Mouse (Mus musculus) intestine, embryonic 16.5 days (tissue): ENCODE measurements around the gene Ikzf4. TPM values are rescaled to one million over a fixed set of nuclear protein-coding genes. Genes with fewer than 3 reads are reported as not detected.
"Not testable (repeated sequence)": the region's sequence is repeated elsewhere in the genome, so short reads cannot be mapped to it uniquely, and the experiment has no call there.

Source experiments
- ATAC-seq: fragments of 200-750 bp; cut with Nextera tagmentation; 2 replicates; pipeline ENCODE4 v1.8.0; 2017; ENCODE audit warnings: moderate TSS enrichment, moderate library complexity
- H3K27ac ChIP-seq: fragments of 300-500 bp; sonication (generic); 2 replicates; pipeline ENCODE4 v1.5.1; 2014; ENCODE audit warnings: mild to moderate bottlenecking, low read length
- H3K27me3 ChIP-seq: fragments of 300-500 bp; sonication (generic); replicated peaks from 2 replicates; pipeline ENCODE4 v1.6.1; 2014; ENCODE audit warnings: low read length, control low read depth, mixed read lengths; ENCODE audit not compliant: control insufficient read depth, insufficient read depth
- H3K36me3 ChIP-seq: fragments of 300-500 bp; sonication (generic); 2 replicates; pipeline ENCODE4 v1.6.1; 2014; ENCODE audit warnings: low read length, control low read depth; ENCODE audit not compliant: control insufficient read depth, insufficient read depth
- H3K4me1 ChIP-seq: fragments of 300-500 bp; sonication (generic); 2 replicates; pipeline ENCODE4 v1.6.1; 2014; ENCODE audit warnings: low read length, control low read depth, mixed read lengths; ENCODE audit not compliant: control insufficient read depth, insufficient read depth
- H3K4me2 ChIP-seq: fragments of 300-500 bp; sonication (generic); 2 replicates; pipeline ENCODE4 v1.6.1; 2014; ENCODE audit warnings: low read depth, low read length, control low read depth
- H3K4me3 ChIP-seq: fragments of 300-500 bp; sonication (generic); 2 replicates; pipeline ENCODE4 v1.5.1; 2014; ENCODE audit warnings: mild to moderate bottlenecking, low read length
- H3K9ac ChIP-seq: fragments of 300-500 bp; sonication (generic); 2 replicates; pipeline ENCODE4 v1.6.1; 2014; ENCODE audit warnings: low read depth, low read length
- H3K9me3 ChIP-seq: fragments of 300-500 bp; sonication (generic); 2 replicates; pipeline ENCODE4 v1.6.1; 2016; ENCODE audit warnings: low read length, control low read depth; ENCODE audit not compliant: control insufficient read depth
- WGBS: fragments of 180-500 bp; shearing (Covaris S2); extraction: QIAGEN DNeasy Blood & Tissue Kit; methylation state at CpG from one replicate; pipeline ENCODE4 v1.1.7; 2014; 5-methylcytosine and 5-hydroxymethylcytosine counted together
- polyA plus RNA-seq: library from polyadenylated mRNA; unstranded; fragments of >200 nt; fragmentation: Nextera tagmentation; extraction: Ambion mirVana; gene quantifications from 2 replicates; pipeline ENCODE4 v1.2.1, GENCODE M21; 2015

Gene Ikzf4
- polyA plus RNA-seq, 1 experiment from 2014 or later, result 1.6 TPM

DNA sequence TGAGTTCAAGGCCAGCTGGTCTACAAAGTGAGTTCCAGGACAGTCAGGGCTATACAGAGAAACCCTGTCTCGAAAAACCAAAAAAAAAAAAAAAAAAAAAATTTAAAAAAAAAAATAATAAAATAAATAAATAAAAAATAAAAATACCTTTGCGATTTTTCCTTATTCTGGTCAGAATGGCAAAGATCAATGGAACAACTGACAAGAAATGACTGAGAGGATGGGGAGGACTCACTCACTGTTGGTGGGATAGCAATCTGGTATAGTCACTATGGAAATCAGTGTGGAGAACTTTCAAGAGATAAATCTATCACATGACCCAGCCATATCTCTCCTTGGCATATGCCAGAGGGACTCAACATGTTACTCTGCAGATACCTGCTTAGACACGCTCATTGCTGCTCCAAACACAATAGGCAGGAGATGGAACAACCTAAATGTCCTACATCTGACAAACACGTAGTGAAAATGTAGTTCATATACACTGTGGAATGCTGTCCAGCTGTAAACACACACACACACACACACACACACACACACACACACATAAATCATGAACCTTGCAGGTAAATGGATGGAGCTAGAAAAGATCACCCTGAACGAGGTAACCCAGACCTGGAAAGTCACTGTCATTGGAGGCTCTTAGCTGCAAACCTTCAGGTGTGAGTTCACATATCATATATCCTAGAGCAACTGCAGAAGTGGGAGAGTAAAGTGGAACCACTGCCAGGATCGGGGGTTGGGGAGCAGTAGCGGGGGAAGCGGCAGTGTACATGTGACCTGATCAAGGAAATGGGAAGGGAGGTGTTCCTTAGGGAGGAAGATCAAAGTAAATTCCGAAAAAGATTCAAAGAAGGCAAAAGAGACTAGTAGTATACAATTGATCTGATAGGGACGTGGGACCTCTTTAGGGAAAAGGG, 18.1 kb downstream of the Ikzf4 start:
- H3K4me2 ChIP-seq, result no peak overlapping the region
- no peaks in the 10 kb centered on the region for H3K27me3 ChIP-seq
- WGBS, result 83% methylated on average over 10 of the region's 10 CpGs
- H3K4me1 ChIP-seq, result peaks cover 14% of the 10 kb centered on the region
- no peak overlapping the region for H3K4me3 ChIP-seq
- H3K27ac ChIP-seq, result no peak overlapping the region
- no peak for ATAC-seq
- no peak overlapping the region for H3K9ac ChIP-seq
- no peaks in the 10 kb centered on the region for H3K9me3 ChIP-seq
- H3K36me3 ChIP-seq, result peaks cover 8% of the 10 kb centered on the region

DNA sequence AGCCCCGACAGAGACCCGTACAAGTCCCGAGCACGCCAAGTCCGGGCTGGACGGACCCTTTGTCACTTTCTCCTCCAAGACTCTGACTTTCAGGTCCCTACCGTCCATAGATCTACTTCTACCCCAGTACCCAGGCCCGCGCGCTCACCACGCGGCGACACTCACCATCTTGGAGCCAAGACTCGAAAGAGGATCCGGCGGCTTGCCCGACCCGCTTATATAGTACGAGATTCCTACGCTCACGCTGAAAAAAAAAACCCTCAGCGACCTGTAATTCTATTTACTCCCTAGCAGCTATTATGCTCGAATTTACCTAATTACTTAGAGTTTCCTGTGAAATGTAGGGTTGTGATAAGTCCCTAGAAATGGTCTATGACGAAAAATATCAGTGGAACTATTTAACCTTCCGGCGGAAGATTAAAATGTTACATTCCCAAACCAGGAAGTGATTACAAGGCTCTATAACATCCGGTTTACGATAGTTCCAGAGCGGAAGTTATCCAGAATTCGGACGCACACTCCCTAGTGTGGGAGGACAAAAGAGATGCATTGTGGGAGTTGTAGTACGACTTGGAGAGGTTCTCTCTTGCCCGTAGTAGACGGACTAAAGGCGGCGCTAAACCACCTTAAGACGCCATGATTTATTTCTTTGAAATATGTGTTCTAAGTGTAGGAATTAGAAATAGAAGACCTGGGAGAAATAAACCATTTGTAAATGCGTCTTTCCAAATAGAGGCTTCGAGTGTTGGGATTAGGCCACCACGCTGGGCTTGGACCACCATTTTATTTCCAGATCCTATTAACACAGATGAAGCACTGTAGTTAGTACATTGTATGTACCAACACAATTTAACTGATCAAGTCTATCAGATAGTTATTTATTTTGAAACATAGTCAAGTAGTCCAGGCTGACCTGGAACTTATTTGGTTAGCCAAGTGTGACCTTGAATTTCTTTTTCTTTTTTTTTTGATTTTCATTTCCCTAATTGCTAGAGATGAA, 19.2 kb downstream of the Ikzf4 start, which contains the start of gene Rps26:
Gene Rps26 (minus strand): TSS at position 437 of the 1,000 bp plus-strand sequence.
- H3K27ac ChIP-seq, result peak within 1 kb of the TSS; percentile 33
- H3K36me3 ChIP-seq, result peaks cover 8% of the 10 kb centered on the region
- peak; percentile 97 for ATAC-seq
- H3K9ac ChIP-seq, result peak within 1 kb of the TSS; percentile 75
- H3K4me2 ChIP-seq, result peak within 1 kb of the TSS; percentile 91
- H3K27me3 ChIP-seq, result no peaks in the 10 kb centered on the region
- peaks cover 11% of the 10 kb centered on the region for H3K4me1 ChIP-seq
- H3K9me3 ChIP-seq, result no peaks in the 10 kb centered on the region
- peak within 1 kb of the TSS; percentile 62 for H3K4me3 ChIP-seq
- under 1% methylated on average over 40 of the region's 40 CpGs for WGBS

DNA sequence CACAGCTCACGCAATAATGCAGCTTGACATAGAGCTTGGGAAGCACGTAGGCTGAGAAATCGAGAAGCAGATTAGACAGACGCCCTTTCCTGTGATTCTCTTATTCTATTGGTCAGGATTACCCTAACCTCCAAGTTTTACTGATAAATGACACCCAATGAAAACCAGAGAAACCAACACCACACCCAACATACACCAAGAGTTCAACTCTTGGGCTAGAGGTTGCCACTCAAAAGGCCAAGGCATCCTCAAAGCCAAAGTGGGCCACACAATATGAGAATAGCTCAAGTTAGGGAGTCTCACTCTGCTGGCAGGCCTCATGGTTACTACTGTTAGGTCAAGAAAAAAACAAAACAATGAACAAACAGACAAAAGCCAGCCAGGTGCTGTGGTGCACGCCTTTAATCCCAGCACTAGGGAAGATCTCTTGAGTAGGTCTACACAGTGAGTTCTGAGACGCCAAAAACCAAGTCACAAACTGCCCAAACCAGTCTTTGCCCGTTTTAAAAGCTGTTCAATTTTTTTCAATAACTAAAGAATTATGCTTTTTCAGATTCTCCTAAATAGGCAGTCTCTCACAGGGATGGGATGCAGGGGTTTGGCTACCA, 20.4 kb downstream of the Ikzf4 start:
- H3K27ac ChIP-seq, result peak overlapping the region; percentile 33
- 38% methylated on average over 7 of the region's 7 CpGs for WGBS
- H3K4me1 ChIP-seq, result peaks cover 9% of the 10 kb centered on the region
- peak overlapping the region; percentile 75 for H3K9ac ChIP-seq
- H3K4me2 ChIP-seq, result peak overlapping the region; percentile 91
- H3K9me3 ChIP-seq, result no peaks in the 10 kb centered on the region
- peaks cover 8% of the 10 kb centered on the region for H3K36me3 ChIP-seq
- H3K27me3 ChIP-seq, result no peaks in the 10 kb centered on the region
- H3K4me3 ChIP-seq, result peak overlapping the region; percentile 62
- ATAC-seq, result no peak

DNA sequence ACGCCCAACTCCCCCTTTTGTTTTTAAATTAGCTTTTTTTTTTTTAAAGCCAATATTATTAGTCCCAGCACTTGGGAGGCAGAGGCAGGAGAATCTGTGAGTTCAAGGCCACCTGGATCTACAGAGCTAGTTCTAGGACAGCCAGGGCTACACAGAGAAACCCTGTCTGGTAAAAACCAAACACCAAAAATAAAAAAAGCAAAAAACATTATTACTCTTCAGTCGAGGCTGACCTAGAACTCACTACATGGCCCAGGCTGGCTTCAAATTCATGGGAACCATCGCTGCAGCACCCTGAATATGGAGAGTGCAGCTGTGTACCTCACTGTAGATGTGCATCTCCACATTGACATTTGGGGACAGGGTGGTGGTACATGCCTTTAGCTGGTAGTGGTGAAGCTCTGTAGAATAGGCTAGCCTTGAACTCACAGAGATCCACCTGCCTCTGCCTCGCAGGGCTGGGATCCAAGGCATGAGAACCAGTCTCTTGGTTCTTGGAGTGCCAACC, 22.6 kb downstream of the Ikzf4 start:
- not testable (repeated sequence) for H3K9ac ChIP-seq, H3K4me3 ChIP-seq, H3K27me3 ChIP-seq, ATAC-seq, H3K4me1 ChIP-seq, H3K36me3 ChIP-seq, H3K4me2 ChIP-seq, H3K27ac ChIP-seq, H3K9me3 ChIP-seq
- WGBS, result 88% methylated on average over 3 of the region's 4 CpGs

DNA sequence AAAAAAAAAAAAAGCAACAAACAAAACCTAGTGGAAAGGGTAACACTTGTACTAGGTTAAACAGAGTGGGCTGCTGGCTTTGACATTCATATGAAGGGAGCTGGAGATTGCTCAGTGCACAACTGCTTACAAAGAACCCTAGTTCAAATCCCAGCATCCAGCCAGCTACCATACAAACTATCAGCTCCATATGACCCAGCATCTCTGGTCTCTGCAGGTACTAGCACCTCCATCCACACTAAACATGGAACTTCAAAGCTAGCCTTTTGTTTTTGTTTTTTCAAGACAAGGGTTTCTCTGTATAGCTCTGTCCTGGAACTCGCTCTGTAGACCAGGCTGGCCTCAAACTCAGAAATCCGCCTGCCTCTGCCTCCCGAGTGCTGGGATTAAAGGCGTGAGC, 23.1 kb downstream of the Ikzf4 start:
- WGBS, result 83% methylated on average over 4 of the region's 4 CpGs
- Histone ChIP-seq H3K4me1 (peaks cover 9% of the 10 kb centered on the region), H3K27me3 (no peaks in the 10 kb centered on the region), H3K4me2 (no peak overlapping the region), H3K9ac (no peak overlapping the region), H3K36me3 (peaks cover 8% of the 10 kb centered on the region), H3K9me3 (no peaks in the 10 kb centered on the region), H3K27ac (no peak overlapping the region), H3K4me3 (no peak overlapping the region)
- ATAC-seq, result no peak

DNA sequence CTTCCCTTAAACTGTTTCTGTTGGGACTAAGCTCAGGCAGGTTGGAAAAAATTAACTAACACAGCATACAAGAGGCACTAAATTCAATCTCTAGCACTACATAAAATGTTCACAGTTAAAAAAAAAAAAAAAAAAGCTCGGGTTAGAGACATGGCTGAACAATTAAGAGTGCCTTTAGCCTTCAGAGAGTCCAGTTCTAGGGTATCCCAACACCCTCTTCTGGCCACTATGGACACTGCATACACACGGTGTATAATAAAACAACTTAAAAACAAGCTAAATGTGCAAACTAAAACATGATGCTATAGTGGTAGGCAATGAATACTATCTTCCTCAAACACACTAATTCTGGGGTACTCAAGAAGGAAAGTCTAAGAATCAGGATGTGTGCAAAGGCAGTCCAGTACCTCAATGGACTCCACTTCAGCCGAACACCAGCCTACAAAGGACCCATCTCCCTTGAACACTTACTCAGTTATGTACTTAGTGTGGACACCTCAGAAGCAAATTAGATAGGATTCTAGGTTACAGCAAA, 23.7 kb downstream of the Ikzf4 start:
- no peak overlapping the region for H3K27ac ChIP-seq
- no peak overlapping the region for H3K9ac ChIP-seq
- H3K4me1 ChIP-seq, result peaks cover 9% of the 10 kb centered on the region
- 84% methylated on average over 3 of the region's 3 CpGs for WGBS
- H3K9me3 ChIP-seq, result no peaks in the 10 kb centered on the region
- no peak overlapping the region for H3K4me2 ChIP-seq
- H3K4me3 ChIP-seq, result no peak overlapping the region
- ATAC-seq, result no peak
- peaks cover 8% of the 10 kb centered on the region for H3K36me3 ChIP-seq
- H3K27me3 ChIP-seq, result no peaks in the 10 kb centered on the region

DNA sequence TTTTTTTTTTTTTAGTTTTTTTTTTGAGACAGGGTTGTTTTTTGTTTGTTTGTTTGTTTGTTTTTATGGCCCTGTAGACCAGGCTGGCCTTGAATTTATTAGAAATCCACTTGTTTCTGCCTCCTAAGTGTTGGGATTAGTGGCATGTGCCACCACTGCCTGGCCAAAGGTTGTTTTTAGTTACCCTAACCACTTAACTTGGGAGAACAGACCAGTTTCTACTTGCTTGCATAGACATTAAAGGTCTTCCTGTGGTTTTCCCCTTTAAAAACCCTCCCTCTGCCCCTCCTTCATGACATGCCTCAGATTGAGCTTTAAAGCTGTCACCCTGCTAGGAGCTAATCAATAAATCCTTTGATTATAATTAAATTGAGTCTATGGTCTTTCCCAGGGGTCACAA, 25.6 kb downstream of the Ikzf4 start:
- no peak for ATAC-seq
- H3K27ac ChIP-seq, result no peak overlapping the region
- H3K9me3 ChIP-seq, result no peaks in the 10 kb centered on the region
- H3K36me3 ChIP-seq, result peaks cover 8% of the 10 kb centered on the region
- H3K4me2 ChIP-seq, result no peak overlapping the region
- H3K27me3 ChIP-seq, result no peaks in the 10 kb centered on the region
- H3K4me3 ChIP-seq, result no peak overlapping the region
- H3K9ac ChIP-seq, result no peak overlapping the region
- H3K4me1 ChIP-seq, result peaks cover 5% of the 10 kb centered on the region

DNA sequence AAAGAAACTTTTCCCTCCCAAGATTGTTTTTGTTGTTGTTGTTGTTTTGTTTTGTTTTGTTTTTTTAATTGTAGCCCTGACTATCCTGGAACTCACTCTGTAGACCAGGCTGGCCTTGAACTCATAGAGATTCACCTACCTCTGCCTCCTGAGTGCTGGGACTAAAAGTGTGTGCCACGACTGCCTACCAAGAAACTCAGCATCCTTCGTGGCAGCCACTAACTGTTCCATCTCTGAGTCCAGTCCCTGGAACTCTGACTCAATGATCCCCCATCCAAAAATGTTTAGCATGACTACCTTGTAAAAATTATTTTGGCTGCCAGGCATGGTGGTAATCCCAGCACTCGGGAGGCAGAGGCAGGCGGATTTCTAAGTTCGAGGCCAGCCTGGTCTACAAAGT, 26.6 kb downstream of the Ikzf4 start:
- not testable (repeated sequence) for ATAC-seq, H3K4me1 ChIP-seq, H3K4me3 ChIP-seq, H3K27me3 ChIP-seq, H3K9me3 ChIP-seq, H3K27ac ChIP-seq, H3K9ac ChIP-seq, H3K36me3 ChIP-seq, H3K4me2 ChIP-seq
- 82% methylated on average over 5 of the region's 5 CpGs for WGBS
